Mouse (Mus musculus): Measurements from ENCODE around the gene Gm21985. TPM values are rescaled to one million over a fixed set of nuclear protein-coding genes. Genes with fewer than 3 reads are reported as not detected.
A peak's percentile ranks its signal among the peaks of the same experiment; 100 is the strongest.

The Gm21985 gene
- polyA plus RNA-seq, 1 experiment from 2014 or later, result not detected

DNA sequence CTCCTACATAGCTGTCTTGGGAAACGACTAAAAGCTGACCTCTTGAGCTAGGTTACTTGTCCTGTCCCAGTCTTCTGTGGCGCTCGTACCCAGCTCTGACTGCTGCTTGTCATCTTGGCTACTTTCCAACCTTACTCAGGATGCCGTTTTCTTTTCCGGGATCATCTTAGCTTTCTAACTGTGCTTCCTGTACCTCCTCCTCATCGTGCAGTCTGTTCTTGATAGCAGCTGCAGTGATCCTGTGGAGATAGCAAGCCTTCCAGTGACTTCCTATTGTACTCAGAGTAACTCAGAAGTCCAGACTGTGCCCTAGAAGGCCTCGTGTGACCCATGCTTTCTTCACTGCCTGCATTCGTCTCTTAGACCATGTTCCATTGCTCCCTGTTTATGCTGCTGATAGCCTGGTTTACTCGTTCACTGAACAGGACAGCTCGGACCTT lies 43.1 kb downstream of the Gm21985 start:
- ATAC-seq, result peak; percentile 54
- no peak for TF ChIP-seq CTCF (IDR thresholded peaks at IDR 0.05; ENCODE audit: low read depth)

DNA sequence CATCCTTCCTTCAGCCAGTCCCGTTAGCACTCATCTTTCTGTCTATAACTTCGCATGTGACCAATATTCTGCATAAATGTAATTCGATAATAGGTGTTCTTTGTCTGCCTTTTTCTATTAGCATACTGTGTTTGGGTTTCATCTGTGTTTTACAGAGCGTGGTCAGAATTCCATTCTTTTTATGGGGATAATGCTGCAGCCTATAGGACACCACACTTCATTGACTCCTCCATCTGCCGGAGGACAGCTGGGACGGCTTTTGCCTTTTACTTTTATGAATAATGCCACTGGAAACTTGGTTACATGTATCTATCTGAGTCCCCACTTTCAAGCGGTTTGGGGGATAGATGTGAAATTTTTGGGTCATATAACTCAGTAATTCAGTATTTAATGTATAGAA lies 49.5 kb downstream of the Gm21985 start:
- TF ChIP-seq CTCF (IDR thresholded peaks at IDR 0.05; ENCODE audit: low read depth), result no peak
- Histone ChIP-seq H3K4me2 (replicated peaks; ENCODE audit: low read depth) (no peak overlapping the region), H3K4me1 (replicated peaks; ENCODE audit: control insufficient read depth, insufficient read depth, low read length) (no peaks in the 10 kb centered on the region), H3K27me3 (replicated peaks; ENCODE audit: control insufficient read depth, insufficient read depth, low read length) (no peaks in the 10 kb centered on the region), H3K36me3 (ENCODE audit: control insufficient read depth, insufficient read depth) (no peaks in the 10 kb centered on the region), H3K4me3 (ENCODE audit: low read depth, low read length) (no peak overlapping the region), H3K27ac (ENCODE audit: low read depth, low read length) (no peak overlapping the region), H3K9me3 (ENCODE audit: control insufficient read depth) (no peaks in the 10 kb centered on the region), H3K9ac (ENCODE audit: low read depth, low read length) (no peak overlapping the region)
- WGBS, result 88% methylated on average over 7 of the region's 7 CpGs
- ATAC-seq, result no peak

More for the DNA sequence above, 43.1 kb downstream of the Gm21985 start:
- Histone ChIP-seq H3K27ac (ENCODE audit: low read depth, low read length) (no peak overlapping the region), H3K36me3 (ENCODE audit: control insufficient read depth, insufficient read depth) (no peaks in the 10 kb centered on the region), H3K27me3 (replicated peaks; ENCODE audit: control insufficient read depth, insufficient read depth, low read length) (no peaks in the 10 kb centered on the region), H3K9me3 (ENCODE audit: control insufficient read depth) (no peaks in the 10 kb centered on the region), H3K9ac (ENCODE audit: low read depth, low read length) (no peak overlapping the region), H3K4me2 (replicated peaks; ENCODE audit: low read depth) (no peak overlapping the region), H3K4me1 (replicated peaks; ENCODE audit: control insufficient read depth, insufficient read depth, low read length) (no peaks in the 10 kb centered on the region), H3K4me3 (ENCODE audit: low read depth, low read length) (no peak overlapping the region)
- 37% methylated on average over 10 of the region's 10 CpGs for WGBS

DNA sequence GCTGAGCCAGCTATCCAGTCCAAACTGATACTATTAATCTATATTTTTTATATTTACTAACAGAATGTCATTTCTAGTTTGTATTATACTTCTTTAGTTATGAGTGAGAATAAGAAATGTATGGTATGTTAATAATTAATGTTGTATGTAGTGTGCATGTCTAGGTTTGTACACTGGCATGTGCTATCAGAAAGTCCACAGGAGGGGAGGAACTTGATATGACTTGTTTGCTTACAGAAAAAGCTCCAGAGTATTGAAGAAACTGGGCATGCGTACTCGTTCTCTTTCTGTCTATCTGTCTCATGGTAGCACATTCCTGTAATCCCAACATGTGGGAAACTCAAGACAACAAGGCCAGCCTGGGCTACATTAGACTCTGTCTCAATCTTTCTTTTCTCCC lies 52.1 kb downstream of the Gm21985 start:
- H3K4me2 ChIP-seq (replicated peaks; ENCODE audit: low read depth), result no peak overlapping the region
- no peak for ATAC-seq
- H3K27ac ChIP-seq (ENCODE audit: low read depth, low read length), result no peak overlapping the region
- 70% methylated on average over 2 of the region's 2 CpGs for WGBS
- TF ChIP-seq CTCF (IDR thresholded peaks at IDR 0.05; ENCODE audit: low read depth), result no peak
- H3K27me3 ChIP-seq (replicated peaks; ENCODE audit: control insufficient read depth, insufficient read depth, low read length), result no peaks in the 10 kb centered on the region
- no peaks in the 10 kb centered on the region for H3K36me3 ChIP-seq (ENCODE audit: control insufficient read depth, insufficient read depth)
- H3K9me3 ChIP-seq (ENCODE audit: control insufficient read depth), result no peaks in the 10 kb centered on the region
- no peak overlapping the region for H3K4me3 ChIP-seq (ENCODE audit: low read depth, low read length)
- no peak overlapping the region for H3K9ac ChIP-seq (ENCODE audit: low read depth, low read length)
- H3K4me1 ChIP-seq (replicated peaks; ENCODE audit: control insufficient read depth, insufficient read depth, low read length), result no peaks in the 10 kb centered on the region

DNA sequence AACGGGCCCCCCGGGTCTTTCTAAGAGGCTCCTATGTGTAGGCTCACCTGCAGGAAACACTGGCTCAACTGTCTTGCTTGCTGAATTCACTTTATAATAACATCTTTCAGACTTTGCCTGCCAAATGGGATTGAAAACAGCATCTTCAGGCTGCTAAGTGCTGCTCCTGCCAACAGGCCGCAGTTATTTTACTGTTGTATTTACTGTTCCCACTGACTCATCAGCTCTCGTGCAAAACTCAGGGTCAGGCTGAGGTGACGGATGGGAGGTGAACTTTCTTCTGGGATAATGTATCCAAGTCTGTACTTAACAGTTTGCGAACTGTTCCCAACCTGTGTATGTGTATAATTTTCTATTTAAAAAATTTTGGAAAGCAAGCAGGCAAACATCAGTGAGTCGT lies 52.8 kb downstream of the Gm21985 start:
- no peak for TF ChIP-seq CTCF (IDR thresholded peaks at IDR 0.05; ENCODE audit: low read depth)
- Histone ChIP-seq H3K27ac (ENCODE audit: low read depth, low read length) (no peak overlapping the region), H3K4me2 (replicated peaks; ENCODE audit: low read depth) (no peak overlapping the region), H3K9me3 (ENCODE audit: control insufficient read depth) (no peaks in the 10 kb centered on the region), H3K27me3 (replicated peaks; ENCODE audit: control insufficient read depth, insufficient read depth, low read length) (no peaks in the 10 kb centered on the region), H3K36me3 (ENCODE audit: control insufficient read depth, insufficient read depth) (no peaks in the 10 kb centered on the region), H3K4me3 (ENCODE audit: low read depth, low read length) (no peak overlapping the region), H3K9ac (ENCODE audit: low read depth, low read length) (no peak overlapping the region), H3K4me1 (replicated peaks; ENCODE audit: control insufficient read depth, insufficient read depth, low read length) (no peaks in the 10 kb centered on the region)
- no peak for ATAC-seq
- WGBS, result 58% methylated on average over 7 of the region's 7 CpGs

DNA sequence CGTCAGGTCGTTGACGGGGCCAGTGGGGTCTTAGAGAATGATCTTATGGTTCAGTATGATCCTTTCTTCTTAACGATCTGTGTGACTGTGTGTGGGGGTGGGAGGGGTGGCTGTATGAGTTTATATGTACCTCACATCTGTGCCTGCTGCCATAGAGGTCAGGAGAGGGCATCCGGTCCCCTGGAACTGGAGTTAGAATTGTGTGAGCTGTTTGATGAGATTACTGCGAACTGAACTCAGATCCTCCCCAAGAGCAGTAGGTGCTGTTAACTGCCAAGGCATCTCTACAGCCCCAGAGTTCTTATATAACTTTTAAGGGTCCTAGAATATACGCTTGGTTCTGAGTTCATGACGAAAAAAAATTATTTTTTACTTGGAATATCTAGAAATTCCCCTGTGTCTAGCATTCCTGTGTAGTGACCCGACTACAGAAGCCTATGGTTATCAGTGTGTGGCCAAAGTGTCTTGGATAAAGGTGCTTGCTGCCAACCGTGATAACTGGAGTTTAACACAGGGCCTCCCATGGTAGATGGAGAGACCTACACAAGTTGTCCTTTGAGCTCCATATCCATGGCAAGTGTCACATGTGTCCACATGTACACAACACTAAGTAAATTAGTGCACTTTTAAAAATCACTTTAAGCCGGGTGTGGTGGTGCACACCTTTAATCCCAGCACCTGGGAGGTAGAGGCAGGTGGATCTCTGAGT lies 62.1 kb downstream of the Gm21985 start:
- no peaks in the 10 kb centered on the region for H3K9me3 ChIP-seq (ENCODE audit: control insufficient read depth)
- H3K36me3 ChIP-seq (ENCODE audit: control insufficient read depth, insufficient read depth), result peaks cover under 1% of the 10 kb centered on the region; the same call in 1 of the 2 replicates
- WGBS, result 74% methylated on average over 11 of the region's 11 CpGs
- H3K27ac ChIP-seq (ENCODE audit: low read depth, low read length), result no peak overlapping the region
- TF ChIP-seq CTCF (IDR thresholded peaks at IDR 0.05; ENCODE audit: low read depth), result no peak
- ATAC-seq, result no peak
- H3K4me3 ChIP-seq (ENCODE audit: low read depth, low read length), result no peak overlapping the region
- no peak overlapping the region for H3K4me2 ChIP-seq (replicated peaks; ENCODE audit: low read depth)
- H3K4me1 ChIP-seq (replicated peaks; ENCODE audit: control insufficient read depth, insufficient read depth, low read length), result no peaks in the 10 kb centered on the region
- H3K9ac ChIP-seq (ENCODE audit: low read depth, low read length), result no peak overlapping the region
- no peaks in the 10 kb centered on the region for H3K27me3 ChIP-seq (replicated peaks; ENCODE audit: control insufficient read depth, insufficient read depth, low read length)

DNA sequence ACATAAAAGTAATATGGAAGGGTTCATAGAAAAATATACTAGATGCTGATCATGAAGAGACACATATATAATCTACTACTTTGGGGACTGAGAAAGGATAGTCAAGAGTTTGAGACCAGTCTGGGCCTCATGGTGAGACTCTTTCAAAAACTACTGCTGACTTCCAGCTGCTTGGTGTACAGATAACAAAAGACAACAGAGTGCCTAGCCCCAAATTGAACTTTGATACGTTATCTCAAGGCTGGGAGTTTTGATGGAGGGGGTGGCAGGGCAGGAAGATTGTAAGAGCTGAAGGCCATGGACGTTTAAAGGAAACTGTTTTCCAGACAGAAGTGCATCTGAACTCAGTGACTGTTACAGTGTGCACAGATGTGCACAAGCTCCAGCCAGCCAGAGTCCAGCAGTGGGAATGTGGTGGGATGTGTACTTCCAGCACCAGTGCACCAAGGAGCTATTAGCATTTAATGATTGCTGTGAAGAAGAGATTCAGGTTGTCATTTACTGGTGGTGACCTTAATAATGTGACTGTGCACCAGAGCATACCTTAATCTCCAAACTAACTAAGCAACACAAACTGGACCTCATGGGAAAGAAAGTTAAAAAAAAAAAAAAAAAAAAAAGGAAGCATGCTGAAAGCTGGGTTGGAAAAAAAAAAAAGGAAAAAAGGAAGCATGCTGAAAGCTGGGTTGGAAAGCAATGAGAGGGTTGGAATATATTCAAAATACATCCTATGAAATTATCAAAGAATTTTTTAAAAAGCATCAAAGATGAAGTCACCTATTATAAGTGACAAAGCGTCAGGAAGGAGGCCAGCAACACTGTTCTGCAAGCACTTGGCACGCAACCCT lies 66.2 kb downstream of the Gm21985 start:
- no peak overlapping the region for H3K4me3 ChIP-seq (ENCODE audit: low read depth, low read length)
- no peaks in the 10 kb centered on the region for H3K4me1 ChIP-seq (replicated peaks; ENCODE audit: control insufficient read depth, insufficient read depth, low read length)
- no peak for TF ChIP-seq CTCF (IDR thresholded peaks at IDR 0.05; ENCODE audit: low read depth)
- no peak overlapping the region for H3K9ac ChIP-seq (ENCODE audit: low read depth, low read length)
- H3K27me3 ChIP-seq (replicated peaks; ENCODE audit: control insufficient read depth, insufficient read depth, low read length), result no peaks in the 10 kb centered on the region
- no peak overlapping the region for H3K4me2 ChIP-seq (replicated peaks; ENCODE audit: low read depth)
- H3K36me3 ChIP-seq (ENCODE audit: control insufficient read depth, insufficient read depth), result peaks cover 34% of the 10 kb centered on the region
- no peaks in the 10 kb centered on the region for H3K9me3 ChIP-seq (ENCODE audit: control insufficient read depth)
- ATAC-seq, result peak; percentile 61
- H3K27ac ChIP-seq (ENCODE audit: low read depth, low read length), result no peak overlapping the region; the same call in 1 of the 2 replicates
- WGBS, result 55% methylated on average over 4 of the region's 4 CpGs
